Mouse (Mus musculus) lung, adult 18-20 months (tissue): ENCODE data around the gene Slc24a1.
A peak's percentile ranks its signal among the peaks of the same experiment; 100 is the strongest.
"Not testable (repeated sequence)": the region's sequence is repeated elsewhere in the genome, so short reads cannot be mapped to it uniquely, and the experiment has no call there.

Experiments used
- DNase-seq, 2 experiments: peaks; one replicate each; pipeline ENCODE4 v3.0.0; 2022; ENCODE audit warnings: mixed read lengths in 2 of 2

Slc24a1 gene

GRCm38 (mm10) chr9:64951161-64951657 is at the start of gene Slc24a1:
Gene Slc24a1, minus strand, starts transcription at chr9:64951607.
- DNase-seq = no peak

- not testable (repeated sequence) for DNase-seq
These were observed 44.1 kb upstream of the Slc24a1 start for GRCm38 (mm10) chr9:64995464-64995863.

- no peak for DNase-seq
These were observed 38.9 kb upstream of the Slc24a1 start for GRCm38 (mm10) chr9:64990291-64990690.

DNA sequence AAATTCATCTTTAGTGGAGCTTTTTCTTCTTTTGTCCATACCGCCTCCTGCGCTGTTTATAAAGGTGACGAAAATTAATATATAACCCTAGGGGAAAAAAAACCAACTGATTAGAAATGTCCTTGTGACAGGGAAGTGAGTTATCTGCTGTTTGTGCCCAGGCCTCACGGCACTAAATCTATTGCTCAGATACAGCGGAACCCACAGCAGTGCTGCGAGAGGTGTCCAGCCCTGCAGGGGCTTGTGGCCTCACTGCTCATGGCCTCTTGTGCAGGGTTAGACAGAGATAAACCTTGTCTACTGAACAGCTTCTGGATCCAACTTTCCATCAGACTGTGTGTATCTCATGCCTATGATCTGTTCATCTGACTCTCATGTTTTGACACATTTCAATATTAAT is 37.0 kb upstream of the Slc24a1 start:
- no peak for DNase-seq

- no peak for DNase-seq
These were observed 36.2 kb upstream of the Slc24a1 start for GRCm38 (mm10) chr9:64987651-64988050.

GRCm38 (mm10) chr9:64985807-64986206 is 34.4 kb upstream of the Slc24a1 start:
- DNase-seq = no peak

DNA sequence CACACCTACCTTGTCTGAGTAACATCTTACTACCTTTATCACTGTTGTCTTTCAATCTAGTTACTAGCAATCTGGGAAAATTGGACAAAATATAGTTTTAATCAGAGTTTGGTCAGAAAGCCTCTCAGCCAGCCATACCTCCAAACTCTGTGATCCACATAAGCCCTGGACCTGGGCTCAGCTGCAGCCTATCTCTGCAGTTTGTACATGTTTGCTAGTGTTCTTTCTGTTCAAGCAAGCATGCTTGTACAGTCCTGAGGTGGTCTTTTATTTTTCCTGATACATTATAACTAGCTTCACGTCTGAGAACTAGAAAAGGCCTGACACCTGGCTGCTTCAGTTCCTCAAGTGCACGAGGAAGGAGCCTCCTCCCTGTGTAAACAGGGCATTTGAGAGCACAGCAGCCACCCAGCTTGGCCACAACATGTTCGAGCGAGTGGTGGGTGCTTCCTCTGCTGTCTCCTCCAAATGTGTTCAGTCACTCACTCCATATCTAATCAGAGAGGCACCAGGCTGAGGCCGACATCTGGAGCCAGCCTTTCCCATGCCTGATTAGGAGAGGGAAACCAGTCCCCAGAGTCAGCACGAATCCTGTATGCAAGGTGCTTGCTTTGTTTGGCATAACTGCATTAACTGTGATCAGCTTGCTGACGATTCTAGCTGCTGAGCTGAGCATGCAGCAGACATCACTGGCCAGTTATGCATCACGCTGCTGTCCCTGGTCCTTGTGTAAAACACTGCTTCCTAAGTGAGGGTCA is 33.8 kb upstream of the Slc24a1 start:
- no peak for DNase-seq

DNA sequence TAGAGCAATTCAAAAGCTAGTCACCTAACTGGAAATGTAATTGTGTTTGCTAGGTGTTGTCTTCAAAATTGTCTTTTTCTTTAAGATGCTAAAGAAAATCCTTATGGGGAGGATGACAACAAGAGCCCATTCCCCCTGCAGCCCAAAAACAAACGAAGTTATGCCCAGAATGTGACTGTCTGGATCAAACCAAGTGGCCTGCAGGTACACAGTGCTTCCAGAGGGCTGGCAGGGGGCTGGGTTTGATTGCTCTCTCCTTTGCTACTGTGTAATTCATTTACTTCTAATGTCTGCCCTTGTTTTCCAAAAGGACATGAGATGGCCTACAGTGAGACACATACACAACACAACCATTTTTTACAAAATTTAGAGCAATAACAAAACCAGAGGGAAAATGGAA is 30.5 kb upstream of the Slc24a1 start:
- DNase-seq = no peak

DNA sequence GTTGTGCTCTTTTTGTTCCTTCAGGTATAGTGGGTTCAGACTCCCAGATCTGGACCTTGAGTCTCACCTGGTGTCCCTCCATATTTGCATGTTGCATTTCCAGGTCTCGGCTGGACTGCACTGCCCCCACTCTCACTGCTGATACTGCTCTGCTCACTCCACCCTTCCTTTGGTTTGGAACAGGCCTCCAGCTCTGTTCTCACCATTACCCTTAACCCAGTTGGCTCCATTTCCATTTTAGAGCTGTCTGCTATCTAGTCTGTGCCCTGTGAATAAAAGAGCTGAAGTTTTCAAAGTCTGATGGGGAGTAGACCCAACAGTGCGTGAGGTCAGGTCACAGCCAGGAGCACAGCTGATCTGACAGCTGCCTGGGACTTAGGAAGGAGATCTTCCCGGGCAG is 29.1 kb upstream of the Slc24a1 start:
- no peak for DNase-seq

DNA sequence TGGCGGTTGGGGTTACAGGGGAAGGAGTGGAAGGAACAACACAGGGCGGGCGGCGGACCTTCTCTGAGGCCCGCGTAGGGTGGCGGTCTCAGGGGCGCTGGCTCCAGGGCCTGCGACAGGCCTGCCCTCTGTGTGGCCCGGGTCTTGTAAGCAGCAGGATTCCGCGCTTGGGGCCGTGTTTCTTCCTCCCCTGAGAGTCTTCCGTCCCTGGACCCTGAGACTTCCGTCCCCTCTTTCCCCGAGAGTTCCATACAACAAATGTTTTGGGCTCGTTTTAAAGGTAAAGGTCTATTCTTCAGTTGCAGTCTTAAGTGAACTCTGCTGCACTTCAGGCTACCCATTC is 9.5 kb upstream of the Slc24a1 start:
- DNase-seq = no peak

- DNase-seq = peak; percentile 94 to 95
These were observed 8.9 kb upstream of the Slc24a1 start, which contains the start of gene Ints14 for GRCm38 (mm10) chr9:64960117-64960977. Gene Ints14, plus strand, starts transcription at chr9:64960905.

- no peak for DNase-seq
These were observed 5.9 kb upstream of the Slc24a1 start for GRCm38 (mm10) chr9:64957276-64957675.

DNA sequence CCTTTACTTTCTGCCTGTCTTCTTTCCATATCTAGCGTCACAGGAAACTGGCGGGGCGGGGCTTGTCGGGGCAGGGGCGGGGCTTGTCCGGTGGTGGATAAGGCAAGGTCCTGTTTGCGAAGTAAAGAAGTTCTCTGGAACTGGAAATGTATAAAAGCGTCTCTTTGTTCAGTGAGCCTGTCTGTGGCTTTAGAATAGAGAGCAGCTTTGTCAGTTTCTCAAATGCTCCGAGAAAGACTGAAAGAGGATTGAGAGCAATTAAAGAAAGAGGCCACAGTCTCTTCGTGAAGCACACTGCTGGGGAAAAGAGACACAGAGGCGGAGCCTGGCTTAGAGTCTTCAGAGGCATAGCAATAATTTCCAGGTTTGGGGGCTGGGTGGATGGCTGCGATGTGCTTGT is 4.9 kb upstream of the Slc24a1 start:
- DNase-seq = no peak

GRCm38 (mm10) chr9:64953190-64953589 is 1.8 kb upstream of the Slc24a1 start:
- DNase-seq = no peak

DNA sequence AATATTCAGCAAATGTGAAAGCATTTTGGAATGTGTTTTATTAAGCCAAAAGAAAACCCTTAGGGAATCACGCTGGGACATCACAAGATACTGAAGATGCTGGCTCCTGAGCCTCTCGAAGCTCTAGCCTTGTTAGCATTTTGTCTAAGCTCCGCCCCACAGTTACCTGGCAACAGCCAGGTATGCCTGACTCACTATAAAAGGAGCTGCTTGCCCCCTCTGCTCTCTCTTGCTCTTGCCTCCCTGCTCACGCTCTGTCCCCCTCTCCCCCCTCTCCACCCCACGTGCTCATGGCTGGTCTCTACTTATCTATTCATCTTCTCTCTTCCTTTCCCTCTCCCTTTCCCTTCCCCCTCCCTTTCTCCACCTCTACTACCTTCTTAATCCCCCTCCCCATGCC is 648 bp upstream of the Slc24a1 start:
- peak in 1 of 2 experiments; percentile 43 for DNase-seq

- no peak for DNase-seq
These were observed 3.8 kb downstream of the Slc24a1 start for GRCm38 (mm10) chr9:64947483-64948095.

DNA sequence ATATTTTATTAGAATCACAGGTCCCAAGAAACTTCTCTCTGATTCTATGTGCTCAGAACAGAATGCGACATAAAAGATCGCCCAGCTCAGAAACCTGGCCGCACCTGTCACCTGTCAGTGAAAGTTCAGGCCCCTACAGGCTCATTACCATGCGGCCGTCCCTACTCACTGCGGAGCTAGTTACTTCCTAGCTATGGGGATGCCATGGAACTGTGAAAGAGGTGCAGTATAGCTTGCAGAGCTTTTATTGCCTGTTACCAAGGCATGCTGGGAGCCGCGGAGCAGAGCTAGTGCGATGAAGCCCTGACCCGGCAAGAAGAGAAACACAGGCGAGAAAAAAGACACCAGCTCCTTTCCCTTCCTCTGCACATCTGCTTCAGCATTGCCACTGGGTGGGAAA is 7.4 kb downstream of the Slc24a1 start:
- DNase-seq = no peak

- DNase-seq = no peak
These were observed 9.8 kb downstream of the Slc24a1 start for GRCm38 (mm10) chr9:64941650-64942049.

GRCm38 (mm10) chr9:64940731-64941346 is 10.6 kb downstream of the Slc24a1 start:
- DNase-seq = no peak

- no peak for DNase-seq
These were observed 11.6 kb downstream of the Slc24a1 start for GRCm38 (mm10) chr9:64939790-64940189.

DNA sequence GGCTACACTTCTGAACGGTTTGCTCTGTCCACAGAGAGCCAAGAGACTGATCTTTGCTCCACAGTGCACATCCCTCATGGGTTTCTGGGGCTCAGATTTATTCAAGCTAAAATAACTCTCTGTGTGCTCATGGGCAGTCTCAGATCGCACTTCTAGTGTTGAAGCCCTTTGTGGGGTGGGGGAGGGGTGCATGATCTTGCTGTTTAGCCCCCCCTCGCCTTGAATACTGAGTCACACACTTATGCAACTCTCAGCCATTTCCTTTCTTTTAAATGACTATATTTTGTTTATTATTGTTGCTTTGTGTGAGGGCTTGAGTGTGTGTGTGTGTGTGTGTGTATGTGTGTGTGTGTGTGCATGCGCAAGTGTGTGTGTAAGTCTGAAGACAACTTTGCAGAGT is 12.1 kb downstream of the Slc24a1 start:
- no peak for DNase-seq

- no peak for DNase-seq
These were observed 12.9 kb downstream of the Slc24a1 start for GRCm38 (mm10) chr9:64938535-64938934.

GRCm38 (mm10) chr9:64937491-64937890 is 13.9 kb downstream of the Slc24a1 start:
- no peak for DNase-seq
